Mouse (Mus musculus) adrenal gland, adult (tissue): Measurements from ENCODE around the gene Sema3f.
A peak's percentile ranks its signal among the peaks of the same experiment; 100 is the strongest.

Source experiments
- DNase-seq, 2 experiments: peaks; one replicate each; pipeline ENCODE4 v3.0.0; 2022 to 2023; ENCODE audit warnings: low spot score in 1 of 2; ENCODE audit not compliant: inconsistent age in 2 of 2

Sema3f gene

GRCm38 (mm10) chr9:107635279-107636028 is 74.8 kb downstream of the Sema3f start, which contains the start of gene Gnai2:
Gene Gnai2, minus strand, starts transcription at chr9:107635367.
- DNase-seq = peak; percentile 99

DNA sequence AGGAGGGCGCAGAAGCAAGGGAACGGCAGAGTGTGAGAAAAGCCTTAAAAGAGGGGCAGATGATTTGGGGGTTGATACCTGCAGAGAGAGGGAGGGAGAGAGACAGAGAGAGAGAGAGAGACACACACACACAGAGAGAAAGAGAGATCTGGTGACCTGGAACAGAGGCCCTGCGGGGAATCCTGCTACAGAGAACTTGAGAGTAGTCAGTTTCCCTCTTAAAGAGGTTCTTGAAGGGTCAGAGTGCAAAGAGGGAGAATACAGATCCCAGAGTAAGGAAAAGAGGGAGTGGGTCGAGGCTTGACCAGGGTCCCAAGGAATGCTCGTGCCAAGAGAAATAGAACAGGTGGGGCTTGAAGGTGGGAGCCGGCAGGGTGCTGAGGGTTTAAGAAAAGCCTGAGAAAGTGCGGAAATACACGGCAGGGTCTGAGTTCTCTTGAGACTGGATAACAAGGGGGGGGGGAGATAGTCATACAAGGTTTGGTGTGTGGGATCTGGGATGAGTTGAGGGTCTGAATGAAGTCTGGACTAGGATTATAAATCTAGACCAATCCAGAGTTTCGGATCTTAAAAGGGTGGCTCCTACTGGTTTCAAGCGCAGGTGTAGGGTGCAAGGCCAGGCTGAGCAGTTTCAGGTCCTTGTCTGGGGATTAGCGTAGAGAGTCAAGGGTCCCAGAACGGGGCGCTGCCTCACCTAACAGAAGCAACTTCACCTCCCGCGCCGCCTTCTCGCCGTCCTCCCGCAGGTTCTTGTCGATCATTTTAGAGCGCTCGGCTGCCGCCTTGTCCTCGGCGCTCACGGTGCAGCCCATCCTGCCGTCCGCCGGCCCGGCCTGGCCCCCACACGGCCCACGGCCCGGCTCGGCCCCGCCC is 75.6 kb downstream of the Sema3f start:
- DNase-seq = peak in 1 of 2 experiments; percentile 65

GRCm38 (mm10) chr9:107633661-107634405 is 76.4 kb downstream of the Sema3f start:
- peak; percentile 61 to 81 for DNase-seq

- peak; percentile 90 to 94 for DNase-seq
Observed at GRCm38 (mm10) chr9:107633091-107633660, 77.1 kb downstream of the Sema3f start.

DNA sequence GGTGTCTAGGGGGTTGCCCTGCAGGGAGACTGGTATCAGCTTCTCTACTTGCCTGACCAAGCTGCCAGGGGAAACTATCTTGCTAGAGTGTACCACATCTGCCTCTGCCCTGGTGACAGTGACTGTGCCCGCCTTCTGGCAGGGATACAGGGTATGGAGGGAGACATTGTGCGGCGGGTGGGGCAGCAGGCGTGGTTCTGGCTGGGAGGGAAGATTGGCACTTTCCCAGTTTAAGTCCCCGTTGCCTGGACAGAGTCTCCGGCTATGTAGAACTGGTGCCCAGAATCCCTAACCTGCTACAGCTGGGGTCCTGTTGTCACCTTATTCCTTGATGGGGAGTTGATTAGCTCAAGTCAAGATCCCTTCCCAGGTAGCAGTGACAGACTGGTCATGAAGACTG is 77.8 kb downstream of the Sema3f start:
- DNase-seq = peak; percentile 67 to 79

- peak in 1 of 2 experiments; percentile 36 for DNase-seq
Observed at GRCm38 (mm10) chr9:107631861-107632260, 78.4 kb downstream of the Sema3f start.
